Mouse (Mus musculus): ENCODE data around the gene Adamts17.

GRCm38 (mm10) chr7:67041685-67042084 is 202.2 kb downstream of the Adamts17 start:
- no peak for TF ChIP-seq GATA1 (IDR thresholded peaks at IDR 0.05; ENCODE audit: borderline replicate concordance, low read length)
- no peak for TF ChIP-seq FLI1 (IDR thresholded peaks at IDR 0.05; ENCODE audit: low read length)

Measured in megakaryocyte, embryonic 14.5 days (primary cell).